Mouse (Mus musculus): Measurements from ENCODE around the gene P2ry6.

DNA sequence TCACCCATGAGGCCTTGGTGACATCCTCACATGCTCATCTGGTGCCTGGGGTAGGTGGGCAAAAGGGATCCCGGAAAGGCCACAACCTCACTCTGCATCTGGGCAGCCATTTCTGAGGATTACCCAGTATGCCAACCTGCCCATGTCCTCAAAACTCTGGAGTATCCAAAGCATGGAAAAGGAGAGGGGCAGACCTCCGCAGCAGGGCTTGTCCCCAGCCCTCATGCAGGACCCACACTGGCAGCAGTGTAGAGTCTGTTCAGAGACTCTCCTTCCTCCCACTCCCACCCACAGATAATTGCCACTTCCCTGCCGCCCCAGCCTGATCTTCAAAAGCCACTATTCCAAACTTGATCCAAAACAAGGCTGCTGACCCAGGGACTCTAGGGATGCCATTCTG is 36.3 kb upstream of the P2ry6 start:
- TF ChIP-seq MAFK (IDR thresholded peaks at IDR 0.05; ENCODE audit: insufficient read depth, low read depth, low read length) (no peak), CHD2 (IDR thresholded peaks at IDR 0.05; ENCODE audit: low read depth, low read length) (no peak)

All from ES-E14 (cell line).